Mouse (Mus musculus): ENCODE measurements at regions not wholly inside any gene's neighbourhood (a gene's known extent, or its start where the extent isn't known, plus 50 kb on each side); places are given as distances from the start of the nearest gene placed in this dataset.

- no peak for DNase-seq (ENCODE audit: low read depth in 1 of 2, low spot score in 2 of 2)
- WGBS: 87% methylated on average over 3 of the region's 3 CpGs
Measured at GRCm38 (mm10) chr10:17428315-17428714, 294.7 kb upstream of the Cited2 start.

GRCm38 (mm10) chr10:17431068-17431467, 291.9 kb upstream of the Cited2 start:
- Histone ChIP-seq H3K27ac (ENCODE audit: insufficient read depth, low read length) (no peak overlapping the region), H3K4me1 (ENCODE audit: control insufficient read depth, insufficient read depth, insufficient read length) (peaks cover 4% of the 10 kb centered on the region), H3K36me3 (ENCODE audit: control insufficient read depth, insufficient read depth, low read length) (no peaks in the 10 kb centered on the region), H3K27me3 (ENCODE audit: control insufficient read depth, insufficient read depth, low read length) (no peaks in the 10 kb centered on the region), H3K4me3 (ENCODE audit: extremely low read depth, insufficient read depth, insufficient read length) (no peak overlapping the region)
- 80% methylated on average over 8 of the region's 8 CpGs for WGBS
- TF ChIP-seq POLR2A (IDR thresholded peaks at IDR 0.05; ENCODE audit: low read depth, low read length) (no peak), CTCF (IDR thresholded peaks at IDR 0.05; ENCODE audit: extremely low read depth, insufficient read depth, insufficient read length, insufficient replicate concordance) (no peak)
- DNase-seq (ENCODE audit: low read depth in 1 of 2, low spot score in 2 of 2): no peak

More at GRCm38 (mm10) chr10:17428315-17428714, 294.7 kb upstream of the Cited2 start:
- Histone ChIP-seq H3K27me3 (ENCODE audit: control insufficient read depth, insufficient read depth, low read length) (no peaks in the 10 kb centered on the region), H3K36me3 (ENCODE audit: control insufficient read depth, insufficient read depth, low read length) (no peaks in the 10 kb centered on the region), H3K27ac (ENCODE audit: insufficient read depth, low read length) (no peak overlapping the region), H3K4me1 (ENCODE audit: control insufficient read depth, insufficient read depth, insufficient read length) (no peaks in the 10 kb centered on the region; the same call in 1 of the 2 replicates), H3K4me3 (ENCODE audit: extremely low read depth, insufficient read depth, insufficient read length) (no peak overlapping the region)
- no peak for TF ChIP-seq CTCF (IDR thresholded peaks at IDR 0.05; ENCODE audit: extremely low read depth, insufficient read depth, insufficient read length, insufficient replicate concordance)
- TF ChIP-seq POLR2A (IDR thresholded peaks at IDR 0.05; ENCODE audit: low read depth, low read length): no peak

- TF ChIP-seq POLR2A (IDR thresholded peaks at IDR 0.05; ENCODE audit: low read depth, low read length): no peak
- TF ChIP-seq CTCF (IDR thresholded peaks at IDR 0.05; ENCODE audit: extremely low read depth, insufficient read depth, insufficient read length, insufficient replicate concordance): no peak
- Histone ChIP-seq H3K4me1 (ENCODE audit: control insufficient read depth, insufficient read depth, insufficient read length) (peaks cover 4% of the 10 kb centered on the region; the same call in 1 of the 2 replicates), H3K27me3 (ENCODE audit: control insufficient read depth, insufficient read depth, low read length) (no peaks in the 10 kb centered on the region), H3K4me3 (ENCODE audit: extremely low read depth, insufficient read depth, insufficient read length) (no peak overlapping the region), H3K27ac (ENCODE audit: insufficient read depth, low read length) (no peak overlapping the region), H3K36me3 (ENCODE audit: control insufficient read depth, insufficient read depth, low read length) (no peaks in the 10 kb centered on the region)
- WGBS: 91% methylated on average over 4 of the region's 4 CpGs
- no peak for DNase-seq (ENCODE audit: low read depth in 1 of 2, low spot score in 2 of 2)
Measured at GRCm38 (mm10) chr10:17434098-17434497, 288.9 kb upstream of the Cited2 start.

GRCm38 (mm10) chr10:17450240-17450639, 272.8 kb upstream of the Cited2 start:
- H3K27ac ChIP-seq (ENCODE audit: insufficient read depth, low read length): no peak overlapping the region
- H3K4me3 ChIP-seq (ENCODE audit: extremely low read depth, insufficient read depth, insufficient read length): no peak overlapping the region
- WGBS: 88% methylated on average over 4 of the region's 4 CpGs
- no peaks in the 10 kb centered on the region for H3K27me3 ChIP-seq (ENCODE audit: control insufficient read depth, insufficient read depth, low read length)
- H3K36me3 ChIP-seq (ENCODE audit: control insufficient read depth, insufficient read depth, low read length): no peaks in the 10 kb centered on the region
- TF ChIP-seq CTCF (IDR thresholded peaks at IDR 0.05; ENCODE audit: extremely low read depth, insufficient read depth, insufficient read length, insufficient replicate concordance) (no peak), POLR2A (IDR thresholded peaks at IDR 0.05; ENCODE audit: low read depth, low read length) (no peak)
- DNase-seq (ENCODE audit: low read depth in 1 of 2, low spot score in 2 of 2): no peak
- no peaks in the 10 kb centered on the region for H3K4me1 ChIP-seq (ENCODE audit: control insufficient read depth, insufficient read depth, insufficient read length)

- H3K27ac ChIP-seq (ENCODE audit: insufficient read depth, low read length): no peak overlapping the region
- H3K36me3 ChIP-seq (ENCODE audit: control insufficient read depth, insufficient read depth, low read length): no peaks in the 10 kb centered on the region
- H3K27me3 ChIP-seq (ENCODE audit: control insufficient read depth, insufficient read depth, low read length): no peaks in the 10 kb centered on the region
- H3K4me3 ChIP-seq (ENCODE audit: extremely low read depth, insufficient read depth, insufficient read length): no peak overlapping the region
- H3K4me1 ChIP-seq (ENCODE audit: control insufficient read depth, insufficient read depth, insufficient read length): no peaks in the 10 kb centered on the region
- WGBS: 89% methylated on average over 4 of the region's 4 CpGs
- TF ChIP-seq POLR2A (IDR thresholded peaks at IDR 0.05; ENCODE audit: low read depth, low read length) (no peak), CTCF (IDR thresholded peaks at IDR 0.05; ENCODE audit: extremely low read depth, insufficient read depth, insufficient read length, insufficient replicate concordance) (no peak)
- no peak for DNase-seq (ENCODE audit: low read depth in 1 of 2, low spot score in 2 of 2)
Measured at GRCm38 (mm10) chr10:17470880-17471279, 252.1 kb upstream of the Cited2 start.

GRCm38 (mm10) chr10:17472536-17472935, 250.5 kb upstream of the Cited2 start:
- Histone ChIP-seq H3K4me1 (ENCODE audit: control insufficient read depth, insufficient read depth, insufficient read length) (no peaks in the 10 kb centered on the region), H3K27ac (ENCODE audit: insufficient read depth, low read length) (no peak overlapping the region), H3K27me3 (ENCODE audit: control insufficient read depth, insufficient read depth, low read length) (no peaks in the 10 kb centered on the region), H3K4me3 (ENCODE audit: extremely low read depth, insufficient read depth, insufficient read length) (no peak overlapping the region), H3K36me3 (ENCODE audit: control insufficient read depth, insufficient read depth, low read length) (no peaks in the 10 kb centered on the region)
- no peak for TF ChIP-seq POLR2A (IDR thresholded peaks at IDR 0.05; ENCODE audit: low read depth, low read length)
- TF ChIP-seq CTCF (IDR thresholded peaks at IDR 0.05; ENCODE audit: extremely low read depth, insufficient read depth, insufficient read length, insufficient replicate concordance): no peak
- no peak for DNase-seq (ENCODE audit: low read depth in 1 of 2, low spot score in 2 of 2)
- 85% methylated on average over 5 of the region's 5 CpGs for WGBS

GRCm38 (mm10) chr10:17475976-17476375, 247.0 kb upstream of the Cited2 start:
- Histone ChIP-seq H3K4me1 (ENCODE audit: control insufficient read depth, insufficient read depth, insufficient read length) (no peaks in the 10 kb centered on the region), H3K27ac (ENCODE audit: insufficient read depth, low read length) (no peak overlapping the region), H3K4me3 (ENCODE audit: extremely low read depth, insufficient read depth, insufficient read length) (no peak overlapping the region), H3K36me3 (ENCODE audit: control insufficient read depth, insufficient read depth, low read length) (no peaks in the 10 kb centered on the region), H3K27me3 (ENCODE audit: control insufficient read depth, insufficient read depth, low read length) (no peaks in the 10 kb centered on the region)
- no peak for DNase-seq (ENCODE audit: low read depth in 1 of 2, low spot score in 2 of 2)
- TF ChIP-seq CTCF (IDR thresholded peaks at IDR 0.05; ENCODE audit: extremely low read depth, insufficient read depth, insufficient read length, insufficient replicate concordance) (no peak), POLR2A (IDR thresholded peaks at IDR 0.05; ENCODE audit: low read depth, low read length) (no peak)
- WGBS: 89% methylated on average over 3 of the region's 3 CpGs

Measured in spleen, adult 2 months (tissue).